Mouse (Mus musculus) CD8-positive naive resting alpha-beta T cell, adult 2 months (primary cell): ENCODE measurements around the gene Ehhadh.
A peak's percentile ranks its signal among the peaks of the same experiment; 100 is the strongest.

Source experiments
- DNase-seq, 2 experiments: peaks; one replicate each; pipeline ENCODE4 v3.0.0; 2022; ENCODE audit warnings: low read depth in 2 of 2, low spot score in 2 of 2

The Ehhadh gene

GRCm38 (mm10) chr16:21735638-21736037 lies 52.0 kb downstream of the Ehhadh start:
- no peak for DNase-seq

GRCm38 (mm10) chr16:21727897-21728364 lies 59.7 kb downstream of the Ehhadh start:
- peak; percentile 60 to 64 for DNase-seq

- DNase-seq, result no peak
These were observed 60.2 kb downstream of the Ehhadh start for GRCm38 (mm10) chr16:21727421-21727820.

- DNase-seq, result no peak
These were observed 63.3 kb downstream of the Ehhadh start for GRCm38 (mm10) chr16:21724261-21724660.

- no peak for DNase-seq
These were observed 67.8 kb downstream of the Ehhadh start for GRCm38 (mm10) chr16:21719770-21720169.

GRCm38 (mm10) chr16:21714516-21714915 lies 73.1 kb downstream of the Ehhadh start:
- DNase-seq, result no peak
